Mouse (Mus musculus) adipocyte (in vitro differentiated cells): ENCODE data around the gene Myb.

Experiments used
- DNase-seq: peaks from one replicate; pipeline ENCODE4 v3.0.0-alpha.2; 2016; ENCODE audit warnings: low spot score

Myb gene

DNA sequence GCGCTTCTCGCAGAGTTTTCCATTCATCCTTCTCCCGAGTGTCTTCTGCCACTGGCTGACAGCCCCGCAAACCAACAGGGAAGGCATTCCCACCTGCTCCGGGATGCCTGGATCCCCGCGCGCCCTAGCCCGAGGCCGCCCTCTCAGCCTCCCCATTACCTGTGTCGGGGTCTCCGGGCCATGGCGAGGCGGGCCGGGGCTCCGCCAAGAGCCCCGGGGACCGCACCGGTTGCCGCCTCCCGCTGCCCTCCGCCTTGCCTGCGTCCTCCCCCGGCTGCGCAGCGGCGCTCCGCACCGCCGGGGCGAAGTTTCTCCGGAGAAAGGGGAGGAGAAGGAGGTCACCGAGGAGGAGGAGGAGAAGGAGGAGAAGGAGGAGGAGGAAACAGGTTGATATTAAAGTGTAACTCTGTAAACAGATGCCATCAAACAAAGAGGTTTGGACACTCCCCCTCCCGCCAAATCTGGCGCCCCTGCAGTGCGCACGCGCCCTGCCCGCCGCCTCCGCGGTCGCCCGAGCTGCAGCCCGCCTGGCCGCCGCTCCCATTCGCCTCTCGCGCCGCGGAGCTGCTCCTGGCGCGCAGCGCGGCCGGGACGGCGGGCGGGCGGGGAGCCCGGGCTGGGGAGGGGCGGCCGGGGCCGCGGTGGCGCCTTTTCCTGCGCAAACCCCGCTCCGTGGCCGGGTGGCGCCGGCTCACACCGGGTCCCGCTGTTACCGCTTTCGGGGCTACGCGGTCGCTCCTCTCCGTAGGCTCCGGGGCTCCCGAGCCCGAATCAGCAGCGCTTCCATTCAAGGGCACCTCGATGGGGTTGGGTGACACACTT lies at the start of gene Myb:
TSS of gene Myb (minus strand) at position 448 of the 822 bp plus-strand sequence.
- no peak for DNase-seq

DNA sequence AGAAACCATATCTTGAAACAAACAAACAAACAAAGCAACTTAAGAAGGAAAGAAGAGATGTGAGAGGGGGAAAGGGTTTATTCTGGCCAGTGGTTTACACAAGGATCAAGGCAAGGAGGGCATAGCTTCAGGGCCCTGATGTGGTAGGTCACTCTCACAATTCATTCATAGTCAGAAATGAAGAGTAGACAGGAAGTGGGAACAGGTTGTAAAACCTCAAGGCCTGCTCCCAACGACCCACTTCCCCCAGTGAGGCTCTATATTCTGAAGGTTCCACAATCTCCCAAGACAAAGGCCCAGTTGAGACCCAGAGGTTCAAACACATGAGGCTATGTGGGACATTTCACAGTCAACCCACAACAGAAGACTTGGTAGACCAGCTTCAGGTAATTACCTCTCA lies 46.6 kb upstream of the Myb start:
- DNase-seq: no peak

DNA sequence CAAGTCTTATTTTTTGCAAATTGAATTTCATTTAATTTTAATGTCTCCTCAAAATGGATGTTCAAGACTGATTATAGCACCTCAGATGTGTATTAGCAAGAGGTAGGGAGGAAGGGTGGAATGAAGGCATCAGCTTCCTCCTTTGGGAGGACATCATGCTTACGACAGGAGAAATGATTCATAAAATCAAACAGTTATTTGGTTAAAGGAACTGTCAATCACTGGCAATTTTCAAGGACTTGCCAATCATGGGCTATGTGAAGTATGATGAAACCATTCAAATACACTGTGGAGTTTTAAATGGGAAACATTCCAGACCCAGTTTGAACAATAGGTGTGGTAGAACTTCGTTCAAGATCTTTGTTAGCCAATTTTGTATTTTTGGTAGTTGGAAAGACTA lies 45.4 kb upstream of the Myb start:
- DNase-seq: no peak

DNA sequence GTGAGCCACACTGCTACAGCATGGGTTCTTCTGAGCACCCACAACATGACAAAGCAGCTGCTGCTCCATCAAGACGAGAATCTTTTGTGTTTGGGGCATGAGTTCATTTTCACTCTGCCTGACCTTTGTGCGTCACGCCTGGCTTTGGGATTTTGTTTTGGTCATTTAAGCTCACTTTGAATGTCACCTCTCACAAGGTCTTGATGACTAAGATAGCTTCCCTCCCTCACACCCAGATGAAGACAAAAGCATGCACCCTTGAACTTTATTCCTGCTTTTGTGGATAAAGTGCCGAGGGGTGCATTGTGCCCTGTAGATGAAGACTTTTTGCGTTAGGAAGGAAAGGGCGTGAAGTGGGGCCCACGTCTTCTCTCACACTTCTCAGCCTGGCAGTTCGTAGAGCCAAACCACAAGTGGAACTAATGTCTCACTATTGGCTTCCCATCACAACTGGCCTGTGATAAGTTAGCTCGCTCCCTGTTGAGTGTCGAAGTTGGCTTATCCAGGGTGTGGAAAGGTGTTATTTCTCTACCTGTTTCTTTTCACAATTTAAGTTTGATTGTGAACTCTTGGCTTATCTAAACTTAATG lies 43.8 kb upstream of the Myb start:
- DNase-seq: no peak

DNA sequence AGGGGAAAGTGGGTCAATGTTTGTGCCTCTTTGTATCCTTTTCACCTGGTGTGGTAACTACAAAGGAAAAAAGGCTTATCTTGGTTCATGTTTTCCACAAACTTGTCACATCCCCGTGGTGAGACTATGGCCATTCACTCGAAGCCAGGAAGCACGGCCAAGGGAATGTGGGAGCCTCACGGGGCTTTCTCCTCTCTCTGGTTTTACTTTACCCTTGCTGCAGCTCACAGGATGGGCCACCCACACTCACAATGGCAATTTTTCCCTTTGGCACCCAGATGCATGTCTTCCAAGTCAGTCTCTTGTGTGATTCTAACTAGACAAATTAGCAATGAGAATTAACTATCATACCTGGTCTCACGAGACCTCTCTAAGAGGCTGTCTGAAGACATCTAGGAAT lies 43.1 kb upstream of the Myb start:
- no peak for DNase-seq

DNA sequence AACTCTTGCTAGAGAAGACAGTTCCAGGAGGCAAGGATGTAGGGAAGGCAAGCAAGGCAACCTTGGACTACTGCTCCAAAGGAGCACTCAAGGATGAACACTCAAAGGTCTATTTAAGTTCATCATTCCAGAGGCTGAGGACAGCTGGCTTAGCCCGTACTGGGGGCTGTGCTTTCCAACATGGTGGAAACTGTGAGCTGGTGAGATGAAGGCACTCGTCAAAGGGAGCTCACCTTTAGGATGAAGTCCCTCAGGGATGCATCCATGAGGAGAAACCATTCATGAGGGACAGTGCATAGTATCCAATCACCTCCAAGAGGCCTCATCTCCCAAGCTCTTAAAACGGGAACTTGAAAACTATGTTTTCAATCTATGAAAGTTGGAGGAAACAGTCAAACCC lies 42.7 kb upstream of the Myb start:
- no peak for DNase-seq

DNA sequence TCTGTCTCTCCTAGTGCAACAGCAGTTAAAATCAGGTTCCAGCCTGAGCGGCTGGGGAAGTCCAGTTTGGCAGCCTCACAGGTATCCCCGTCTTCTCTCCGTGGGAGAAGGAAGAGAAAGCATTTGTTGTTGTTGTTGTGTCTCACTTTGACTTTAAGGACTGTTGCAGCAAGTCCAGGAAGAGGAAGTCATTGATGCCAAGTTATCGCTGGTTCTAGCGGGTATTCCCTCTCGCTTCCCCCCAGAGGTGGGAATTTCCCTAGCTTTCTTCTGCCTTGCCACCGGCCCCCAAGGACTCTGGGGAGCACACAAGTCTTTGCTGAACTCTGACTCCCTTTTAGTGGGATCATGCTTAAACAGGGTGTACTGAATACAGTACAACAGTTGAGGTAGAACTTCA lies 40.0 kb upstream of the Myb start:
- DNase-seq: no peak

DNA sequence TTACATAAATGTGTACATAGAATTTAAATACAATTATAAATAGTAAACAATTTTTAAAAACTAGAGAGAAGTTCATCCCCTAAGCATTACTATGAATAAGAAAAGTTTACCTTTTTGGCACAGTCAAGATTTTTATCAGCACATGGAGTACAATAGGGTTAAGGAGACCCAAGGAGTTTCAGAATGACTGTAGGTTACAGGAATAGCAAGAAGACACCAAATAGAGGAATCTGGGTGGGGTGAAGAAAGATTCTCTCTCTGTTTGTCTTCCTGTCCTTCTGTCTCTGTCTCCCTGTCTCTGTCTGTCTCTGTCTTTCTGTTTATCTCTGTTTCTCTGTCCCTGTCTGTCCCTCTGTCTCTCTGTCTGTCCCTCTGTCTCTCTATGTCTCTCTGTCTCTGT lies 39.5 kb upstream of the Myb start:
- DNase-seq: no peak

DNA sequence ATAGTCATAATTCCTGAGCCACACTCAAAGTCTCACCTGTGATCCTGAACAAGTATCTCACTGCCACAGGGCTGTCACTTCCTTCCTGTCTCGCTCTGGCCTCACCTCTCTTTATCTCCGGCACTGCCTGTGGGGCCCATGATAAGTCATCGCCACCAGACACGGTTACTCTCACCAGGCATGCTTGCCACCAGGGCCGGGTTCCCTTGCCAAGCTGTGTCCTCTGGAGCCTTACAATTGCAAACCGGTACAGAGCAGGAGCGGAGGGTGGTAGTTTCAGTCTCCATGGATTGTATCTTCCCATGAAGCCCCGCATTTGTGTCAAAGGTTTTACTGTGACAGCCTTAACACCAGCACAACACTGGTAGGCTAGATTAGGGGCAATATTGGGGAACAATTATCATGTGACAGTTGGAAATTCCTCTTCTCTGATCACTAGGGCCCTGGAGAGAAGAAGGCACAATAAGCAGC lies 35.9 kb upstream of the Myb start:
- no peak for DNase-seq

DNA sequence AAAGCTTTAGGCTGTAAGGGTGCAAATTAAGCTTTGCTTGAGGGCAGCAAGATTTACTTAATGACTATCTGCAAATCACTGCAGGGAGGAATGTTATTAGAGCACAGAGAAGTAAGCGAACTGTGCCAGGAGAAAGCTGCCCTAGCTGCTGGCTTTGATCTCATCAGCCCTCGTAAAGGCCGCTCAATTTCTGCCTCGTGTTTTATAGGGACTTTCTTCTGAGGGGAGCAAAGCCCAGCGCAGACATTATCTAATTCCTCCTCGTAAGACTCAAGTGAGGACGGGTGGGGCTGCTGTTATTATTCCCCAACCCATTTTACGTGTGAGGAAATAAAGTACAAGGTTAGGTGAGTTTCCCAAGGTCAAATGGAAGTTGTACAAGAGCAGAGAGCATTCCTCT lies 34.8 kb upstream of the Myb start:
- no peak for DNase-seq

DNA sequence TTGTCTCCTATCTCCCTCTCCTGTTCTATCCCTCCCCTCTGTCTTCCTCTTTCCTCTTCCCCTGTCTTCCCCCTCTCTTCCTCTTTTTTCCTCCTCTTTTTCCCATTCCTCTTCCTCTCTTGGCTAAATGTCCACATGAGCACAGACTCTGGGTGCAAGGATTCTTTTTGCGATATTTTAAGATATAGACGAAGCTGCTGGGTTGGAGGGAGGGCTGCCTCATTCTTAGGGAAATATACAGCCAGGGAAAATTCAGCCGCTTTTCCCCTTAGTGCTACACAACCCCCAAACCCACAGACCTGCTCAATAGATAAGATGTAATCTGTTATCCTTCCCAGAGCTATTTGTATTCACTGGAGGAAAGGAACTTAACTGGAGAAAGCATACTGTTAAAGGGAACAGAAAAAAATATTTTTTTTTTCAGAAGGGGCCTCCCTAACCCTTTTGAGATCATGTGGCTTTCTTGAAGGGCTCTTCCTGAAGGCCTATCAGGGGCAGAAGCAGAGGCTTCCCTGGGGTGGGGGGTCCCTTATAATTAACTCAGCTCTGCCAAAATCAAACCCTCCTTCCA lies 33.2 kb upstream of the Myb start:
- DNase-seq: no peak

DNA sequence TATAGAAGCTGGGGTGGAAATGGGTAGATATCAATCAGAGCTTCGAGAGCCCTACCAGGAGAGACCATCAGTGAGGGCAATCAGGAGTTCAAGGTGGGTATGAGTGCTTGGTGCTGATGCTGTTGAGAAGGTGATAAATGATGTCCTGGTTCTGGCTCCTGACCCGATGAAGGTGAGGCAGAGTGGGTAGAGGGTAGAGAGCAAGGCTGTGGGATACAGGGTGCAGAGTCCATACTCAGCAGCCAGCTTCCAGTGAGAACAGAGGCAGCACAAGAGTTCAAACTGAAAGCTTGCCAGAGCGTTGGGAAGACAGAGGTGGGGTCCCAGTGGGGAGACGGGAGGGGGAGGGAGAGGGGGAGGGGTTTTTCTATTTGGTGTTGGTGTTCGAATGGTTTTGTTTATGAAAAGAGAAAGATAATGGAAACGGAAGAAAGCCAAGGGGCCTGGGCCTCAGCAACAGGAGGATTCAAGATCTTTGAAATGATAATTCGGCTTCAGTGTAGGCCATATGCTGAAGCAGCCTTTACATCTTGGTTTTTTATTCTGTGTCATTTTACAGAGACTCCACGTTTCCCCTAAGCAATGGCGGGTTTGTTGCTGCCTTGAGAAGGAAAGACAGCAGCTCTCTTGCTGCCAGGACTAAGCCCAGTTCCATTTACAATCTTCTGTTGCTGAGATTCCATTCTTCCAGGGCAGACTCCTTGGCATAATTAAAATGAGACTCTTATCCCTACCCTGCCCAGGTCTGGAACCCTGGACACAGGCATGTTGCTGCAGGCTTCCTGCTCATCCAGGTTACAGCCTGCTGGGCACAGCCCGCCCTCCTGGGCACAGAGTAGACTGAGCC lies 32.5 kb upstream of the Myb start:
- DNase-seq: no peak

DNA sequence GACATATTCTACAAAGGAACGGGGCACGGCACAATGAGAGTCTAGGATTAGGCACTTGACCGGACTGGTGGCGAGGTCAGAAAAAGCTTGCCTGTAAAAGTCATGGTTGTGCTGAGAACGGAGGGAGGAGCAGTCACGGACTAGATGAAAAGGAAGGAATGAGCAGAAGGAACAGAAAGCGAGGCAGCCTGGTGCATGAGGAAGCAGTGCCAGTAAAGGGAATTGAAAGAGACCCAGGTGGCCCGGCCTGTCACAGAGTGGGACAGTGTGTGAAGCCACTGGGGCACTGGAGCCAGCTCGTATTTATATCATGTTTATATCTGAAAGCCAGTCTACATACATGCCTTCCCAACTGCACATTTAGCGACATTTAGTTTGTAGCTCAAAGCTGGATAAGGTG lies 31.7 kb upstream of the Myb start:
- DNase-seq: no peak

DNA sequence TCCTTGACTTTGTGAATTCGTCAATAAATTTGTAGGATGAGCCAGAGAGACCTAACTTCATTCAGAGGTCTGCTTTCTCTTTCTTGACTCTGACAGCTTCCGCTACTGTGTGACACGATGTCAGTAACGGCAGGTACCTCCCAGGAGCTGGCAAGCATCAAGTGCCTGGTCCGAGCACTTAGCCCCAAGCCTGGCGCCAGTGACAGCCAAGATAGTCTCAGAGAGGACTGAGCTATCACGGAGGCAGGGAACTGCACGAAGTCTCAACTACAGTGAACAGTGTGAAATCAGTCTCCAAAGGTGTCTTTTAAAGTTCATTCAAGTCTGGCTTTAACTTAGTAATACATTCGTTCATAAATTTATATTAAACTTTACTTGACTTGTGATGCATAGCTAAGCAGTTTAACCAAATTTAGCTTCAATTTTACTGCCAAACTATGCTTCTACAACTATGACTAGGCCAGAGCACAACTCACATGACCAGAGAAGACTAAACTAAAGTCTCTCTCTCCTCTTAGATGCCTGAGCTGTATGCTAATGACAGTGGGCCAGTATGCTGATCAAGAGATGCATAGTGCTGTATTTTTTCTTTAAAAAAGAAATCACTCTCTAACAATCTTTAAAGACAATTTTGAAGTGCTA lies 29.1 kb upstream of the Myb start:
- DNase-seq: no peak

DNA sequence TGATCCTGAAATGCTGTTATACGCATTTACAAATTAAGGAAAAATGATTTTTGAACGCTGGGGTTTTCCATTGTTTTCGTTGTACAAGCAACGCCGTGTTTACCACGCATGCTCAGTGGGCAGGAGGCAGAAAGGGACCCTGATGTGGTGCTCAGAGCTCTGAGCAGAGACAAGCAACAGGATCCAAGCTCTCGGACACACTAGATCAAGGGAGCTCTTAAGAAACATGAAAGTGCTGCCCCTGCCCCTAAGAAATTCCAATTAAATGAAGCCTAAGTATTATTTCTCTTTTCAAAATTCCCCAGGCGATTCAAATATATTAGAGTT lies 28.5 kb upstream of the Myb start:
- DNase-seq: no peak

DNA sequence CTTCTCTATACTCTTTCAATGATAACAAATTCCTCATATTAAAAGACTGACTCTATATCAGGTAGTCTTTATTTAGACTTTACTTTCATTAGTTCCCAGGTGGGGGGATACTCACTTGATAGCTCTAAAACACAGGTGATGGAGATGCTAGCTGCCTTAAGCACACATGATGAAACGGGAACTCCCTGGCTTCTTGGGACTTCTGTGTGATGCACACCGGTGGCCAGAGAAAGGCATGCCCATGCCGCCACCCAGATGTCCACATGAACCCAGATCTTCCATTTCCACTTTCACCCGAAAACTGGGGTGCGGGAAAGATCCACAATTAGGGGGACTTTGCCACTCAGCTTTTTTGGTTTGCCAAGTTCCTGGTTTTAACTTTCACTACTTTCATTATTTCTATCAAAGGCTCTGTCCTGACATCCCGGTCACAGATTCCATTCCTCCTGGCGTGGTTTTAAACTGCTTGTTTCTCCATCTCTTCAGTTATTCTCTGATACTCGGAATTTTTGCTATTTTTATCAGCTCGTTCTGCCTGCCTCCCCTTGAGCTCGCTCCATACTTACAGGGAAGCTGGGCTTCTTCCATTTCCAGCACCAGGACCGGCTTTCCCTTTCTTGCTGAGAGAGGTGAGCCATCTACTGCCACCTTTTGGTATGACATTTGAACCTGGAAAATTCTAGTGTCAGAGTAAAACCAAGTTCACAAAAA lies 27.9 kb upstream of the Myb start:
- DNase-seq: peak; percentile 62

DNA sequence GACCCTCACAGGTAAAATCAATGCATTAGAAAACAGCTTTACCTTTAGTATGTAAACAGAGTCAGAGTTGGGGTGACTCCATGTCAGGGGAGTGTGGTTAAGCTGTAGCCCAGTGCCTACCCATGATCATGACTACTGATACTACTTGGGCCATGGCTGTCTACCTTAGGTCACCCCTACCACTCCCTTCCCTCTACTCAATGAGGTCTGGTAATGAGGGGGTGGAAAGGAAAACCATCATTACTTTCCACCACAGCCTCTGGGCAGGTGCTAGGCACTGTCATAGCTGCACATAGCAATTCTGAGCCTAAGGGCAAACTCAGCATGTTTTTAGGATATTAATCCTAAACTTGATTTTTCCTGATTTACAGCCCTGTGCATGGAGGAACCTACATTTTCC lies 27.1 kb upstream of the Myb start:
- no peak for DNase-seq

DNA sequence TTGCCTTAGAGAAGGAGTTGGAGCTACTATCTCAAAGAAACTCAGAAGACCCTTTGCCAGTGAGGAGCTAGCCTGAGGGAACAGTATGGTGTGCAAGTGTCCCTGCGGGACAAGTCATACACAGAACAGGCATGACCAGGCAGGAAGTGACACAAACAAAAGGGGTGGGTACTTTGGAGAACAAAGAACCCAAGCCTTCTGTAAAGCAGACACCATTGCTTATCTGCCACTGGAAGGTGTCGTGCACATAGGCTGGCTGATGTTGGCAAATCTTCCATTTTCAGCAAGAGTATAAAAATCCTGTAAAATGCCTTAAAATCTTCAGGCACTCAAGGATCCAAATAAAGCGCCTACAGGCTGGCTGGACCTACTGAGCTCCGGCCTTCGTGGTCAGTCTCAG lies 25.9 kb upstream of the Myb start:
- DNase-seq: no peak

DNA sequence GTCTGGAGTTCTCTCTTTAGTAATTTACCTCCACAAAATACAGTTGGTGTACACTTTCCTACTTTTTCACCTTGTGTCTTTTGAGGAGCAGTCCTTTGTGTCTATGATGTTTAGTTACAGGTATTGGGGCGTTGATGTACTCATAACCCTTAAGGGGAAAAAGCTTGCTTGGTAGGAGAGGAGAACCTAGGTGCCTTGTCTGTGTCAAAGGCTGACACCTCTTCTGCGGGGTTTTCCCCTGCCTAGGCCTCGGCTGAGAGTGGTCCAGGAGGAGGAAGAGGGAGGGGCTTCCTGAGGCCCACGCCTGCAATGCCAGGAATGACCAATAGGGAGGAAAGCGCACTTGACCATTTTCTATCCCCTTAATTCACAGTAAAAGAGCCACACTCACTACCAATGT lies 17.9 kb upstream of the Myb start:
- DNase-seq: no peak

DNA sequence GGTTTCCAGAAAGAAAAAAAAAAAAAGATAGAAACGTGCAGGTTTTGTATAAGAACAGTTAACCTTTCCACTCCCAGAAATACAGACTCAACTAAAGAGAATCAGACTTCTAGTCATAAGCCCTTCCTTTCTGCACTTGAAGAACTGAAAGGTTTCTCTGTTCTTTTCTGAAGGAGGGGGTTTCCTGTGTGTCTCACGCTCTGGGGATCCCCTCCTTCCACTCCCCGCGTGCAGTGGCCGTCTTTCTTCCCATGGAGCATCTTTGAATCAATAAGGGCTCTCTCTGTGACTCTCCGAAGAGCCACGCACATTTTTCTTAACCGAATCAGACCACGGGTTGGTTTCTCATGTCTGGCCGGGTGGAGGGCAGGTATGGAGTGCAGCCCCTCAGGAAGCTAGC lies 17.5 kb upstream of the Myb start:
- DNase-seq: no peak

DNA sequence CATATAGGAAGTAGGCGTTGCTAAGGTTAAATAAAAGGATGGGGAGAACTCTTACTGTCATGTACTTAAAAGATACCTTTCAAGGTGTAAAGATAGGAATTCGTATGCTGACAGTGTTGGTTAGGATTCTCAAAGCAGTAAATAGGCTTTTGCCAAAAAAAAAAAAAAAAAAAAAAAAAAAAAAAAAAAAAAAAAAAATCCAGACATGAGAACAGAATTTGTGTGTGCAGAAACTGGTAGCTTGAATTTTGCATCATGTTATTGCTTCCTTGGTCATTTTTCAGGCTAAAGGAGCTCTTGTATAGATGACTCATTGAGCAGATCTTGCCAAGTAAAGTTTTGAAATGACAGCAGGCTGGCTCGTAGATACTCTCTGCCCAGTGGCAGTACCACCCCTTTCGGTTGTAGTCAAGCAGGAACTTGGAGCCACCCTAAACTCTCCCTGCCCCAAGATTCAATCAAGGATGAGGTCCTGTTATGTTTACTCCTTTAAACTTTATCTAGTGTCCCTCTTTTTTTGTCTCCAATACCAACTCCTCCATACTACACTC lies 11.9 kb upstream of the Myb start:
- DNase-seq: peak; percentile 28
